Mouse (Mus musculus) stomach, adult 2 months (tissue): ENCODE data around the gene Ogdh. TPM values are rescaled to one million over a fixed set of nuclear protein-coding genes. Genes with fewer than 3 reads are reported as not detected.

ENCODE experiments used
- polyA plus RNA-seq: library from polyadenylated mRNA; depleted of rRNA; stranded (reverse); fragments of >200 nt; gene quantifications from 2 replicates; pipeline ENCODE4 v1.2.3, GENCODE M21; 2012; rRNA removed

Gene Ogdh
- 86.7 and 98.5 TPM in 2 replicates for polyA plus RNA-seq

GRCm38 (mm10) chr11:6291401-6292115, at the start of gene Ogdh:
Gene Ogdh (plus strand): TSS chr11:6291633.

GRCm38 (mm10) chr11:6267320-6268254, 23.8 kb upstream of the Ogdh start, which contains the start of gene Ddx56:
Gene Ddx56 (minus strand): TSS chr11:6267772.

GRCm38 (mm10) chr11:6274387-6275093, 16.9 kb upstream of the Ogdh start, which contains the start of gene Tmed4:
Gene Tmed4 (minus strand): TSS chr11:6274870.

GRCm38 (mm10) chr11:6388726-6389413, 97.4 kb downstream of the Ogdh start, which contains the start of gene Zmiz2:
Gene Zmiz2 (plus strand): TSS chr11:6389074.

Other genes with a start within 250 kb of the Ogdh start
- 1.9 and 4.0 TPM in 2 replicates for gene Camk2b, start 225.3 kb upstream of the Ogdh start, polyA plus RNA-seq
- gene A730071L15Rik, start 91.6 kb upstream of the Ogdh start, polyA plus RNA-seq = 0.06 TPM in 1 of 2 replicates, not detected in the other
- 14.1 and 16.8 TPM in 2 replicates for gene Nudcd3, start 91.2 kb upstream of the Ogdh start, polyA plus RNA-seq
- gene Npc1l1, start 61.5 kb upstream of the Ogdh start, polyA plus RNA-seq = 1.8 and 4.0 TPM in 2 replicates
- 9.3 and 11.1 TPM in 2 replicates for gene Ddx56, start 23.9 kb upstream of the Ogdh start, polyA plus RNA-seq
- 52.7 and 52.8 TPM in 2 replicates for gene Tmed4, start 16.8 kb upstream of the Ogdh start, polyA plus RNA-seq
- 44.4 and 49.9 TPM in 2 replicates for gene Zmiz2, start 97.4 kb downstream of the Ogdh start, polyA plus RNA-seq
- 121 and 182 TPM in 2 replicates for gene Ppia, start 123.8 kb downstream of the Ogdh start, polyA plus RNA-seq
- gene H2afv, start 152.8 kb downstream of the Ogdh start, polyA plus RNA-seq = 8.1 and 10.3 TPM in 2 replicates
- gene Purb, start 184.3 kb downstream of the Ogdh start, polyA plus RNA-seq = 2.6 and 3.0 TPM in 2 replicates
- 2.4 and 4.2 TPM in 2 replicates for gene Myo1g, start 229.3 kb downstream of the Ogdh start, polyA plus RNA-seq